Mouse (Mus musculus) embryonic fibroblast, embryonic 13.5 days (primary cell): ENCODE data around the gene Igflr1.

Experiments
- CTCF ChIP-seq: IDR thresholded peaks from 2 replicates; pipeline ENCODE4 v1.5.1; 2011; ENCODE audit warnings: mild to moderate bottlenecking, control low read depth, low read length, moderate library complexity, borderline replicate concordance; ENCODE audit not compliant: insufficient read depth
- POLR2A ChIP-seq: IDR thresholded peaks from 2 replicates; pipeline ENCODE4 v1.6.1; 2011; ENCODE audit warnings: low read depth, mild to moderate bottlenecking, control low read depth, low read length, moderate library complexity

GRCm38 (mm10) chr7:30598786-30599185, 33.6 kb downstream of the Igflr1 start, which contains the start of gene Zbtb32:
- TF ChIP-seq POLR2A (no peak), CTCF (no peak)
